Comparison of ENCODE assay signal across 8 mouse cellular contexts in genomic region chr12:89395121-89395792, GRCm38 (mm10).
DNase-seq lines count a peak whose midpoint lies in the region; ATAC-seq lines count a peak whose summit lies in the region.

No protein-coding gene starts in this region.

- DNase-seq in frontal cortex, postnatal 14 days (ENCODE audit: low spot score in 2 of 2) = no peak
- peak; percentile 17 for DNase-seq in 3T3-L1 (ENCODE audit: low read depth, low spot score)
- peak; percentile 35 for DNase-seq in embryo, embryonic 10 days (ENCODE audit: low spot score)
- DNase-seq in kidney, adult 11 months = no peak
- DNase-seq in urinary bladder, postnatal 10 days (ENCODE audit: low spot score) = no peak
- DNase-seq in ovary, postnatal 14 days (ENCODE audit: low spot score) = no peak

- ATAC-seq in frontal cortex, adult (ENCODE audit: low TSS enrichment) = peak; percentile 72
- ATAC-seq in megakaryocyte progenitor cell, adult 5-6 weeks (replicated peaks; ENCODE audit: poor library complexity) = peak; percentile 52; the same call in 1 of the 2 replicates

Comparison
In these comparisons a context has a peak if more than half of its experiments do, and no peak if none do; other contexts are left out.
1. DNase-seq: peak in 3T3-L1 (single experiment) and embryo, embryonic 10 days (single experiment); none in frontal cortex, postnatal 14 days (0 of 2), kidney, adult 11 months (single experiment), urinary bladder, postnatal 10 days (single experiment) and ovary, postnatal 14 days (single experiment).